Mouse (Mus musculus) G1E (cell line): ENCODE measurements around the gene Tbc1d16. TPM values are rescaled to one million over a fixed set of nuclear protein-coding genes. Genes with fewer than 3 reads are reported as not detected.

Experiments
- ATAC-seq: 2 replicates; pipeline ENCODE4 v1.8.0; 2016; ENCODE audit warnings: mild to moderate bottlenecking; ENCODE audit not compliant: insufficient number of reproducible peaks, poor library complexity, low FRiP score, severe bottlenecking; ENCODE audit errors: extremely low read depth
- DNase-seq: peaks from one replicate; pipeline ENCODE4 v3.0.0; 2012; ENCODE audit warnings: low spot score
- H3K27me3 ChIP-seq: 2 replicates; pipeline ENCODE4 v1.6.1; 2012; ENCODE audit warnings: mild to moderate bottlenecking, low read length, inconsistent platforms; ENCODE audit not compliant: insufficient read depth
- H3K36me3 ChIP-seq: replicated peaks from 2 replicates; pipeline ENCODE3; 2012; ENCODE audit warnings: mild to moderate bottlenecking, inconsistent platforms
- H3K4me1 ChIP-seq: 2 replicates; pipeline ENCODE4 v1.6.1; 2012; ENCODE audit warnings: low read depth, low read length, inconsistent platforms, mixed read lengths; ENCODE audit not compliant: insufficient read depth
- H3K4me3 ChIP-seq: 2 replicates; pipeline ENCODE4 v1.5.1; 2012; ENCODE audit warnings: low read depth, mild to moderate bottlenecking, inconsistent platforms, low read length, moderate library complexity, mixed read lengths
- H3K9me3 ChIP-seq: replicated peaks from 2 replicates; pipeline ENCODE4 v1.6.1; 2012; ENCODE audit warnings: inconsistent platforms
- CTCF ChIP-seq: IDR thresholded peaks from 2 replicates; pipeline ENCODE4 v1.5.1; 2012; ENCODE audit warnings: low read depth, low read length, inconsistent platforms, mixed read lengths
- GATA1 ChIP-seq: IDR thresholded peaks from 2 replicates; pipeline ENCODE4 v1.6.1; 2012; ENCODE audit warnings: borderline replicate concordance, low read length, inconsistent platforms, mixed read lengths
- GATA2 ChIP-seq: IDR thresholded peaks from 2 replicates; pipeline ENCODE4 v1.6.1; 2012; ENCODE audit warnings: low read depth, low read length, inconsistent platforms, borderline replicate concordance
- POLR2AphosphoS5 ChIP-seq: IDR thresholded peaks from 2 replicates; pipeline ENCODE4 v1.6.1; 2012; ENCODE audit warnings: low read depth, low read length, inconsistent platforms; ENCODE audit not compliant: insufficient replicate concordance
- TAL1 ChIP-seq: conservative IDR thresholded peaks from 2 replicates; pipeline ENCODE4 v1.6.1; 2012; ENCODE audit warnings: low read depth, low read length, inconsistent platforms, mixed read lengths
- polyA plus RNA-seq: library from polyadenylated mRNA; stranded (reverse); fragments of >175 nt; gene quantifications from 2 replicates; pipeline ENCODE4 v1.2.3, GENCODE M21; 2012
- total RNA-seq, 2 experiments: library from RNA; stranded (forward) in 1 of 2; stranded (reverse) in 1 of 2; fragments of 200-1000 nt in 1 of 2; fragments of >200 nt in 1 of 2; fragmentation: Nextera tagmentation in 1 of 2; gene quantifications; 2 replicates each; pipeline ENCODE4 v1.2.3; 2014 to 2017

Tbc1d16 gene
- total and polyA plus RNA-seq, 3 experiments, result 0.05 TPM; not detected in 2

GRCm38 (mm10) chr11:119125929-119126861 lies 102.1 kb downstream of the Tbc1d16 start:
- Histone ChIP-seq H3K36me3 (no peaks in the 10 kb centered on the region), H3K4me1 (no peaks in the 10 kb centered on the region), H3K9me3 (peaks cover 96% of the 10 kb centered on the region), H3K27me3 (no peaks in the 10 kb centered on the region; the same call in 1 of the 2 replicates), H3K4me3 (peak overlapping the region; percentile 24; the same call in 1 of the 2 replicates)
- TF ChIP-seq TAL1 (no peak), POLR2AphosphoS5 (no peak), CTCF (no peak), GATA2 (no peak), GATA1 (no peak)
- no peak for DNase-seq
- ATAC-seq, result no peak

GRCm38 (mm10) chr11:119124536-119124935 lies 103.8 kb downstream of the Tbc1d16 start:
- H3K9me3 ChIP-seq, result peaks cover 98% of the 10 kb centered on the region
- DNase-seq (no peak), ATAC-seq (no peak)
- H3K36me3 ChIP-seq, result no peaks in the 10 kb centered on the region
- H3K4me3 ChIP-seq, result no peak overlapping the region
- no peaks in the 10 kb centered on the region; the same call in 1 of the 2 replicates for H3K27me3 ChIP-seq
- TF ChIP-seq GATA2 (no peak), TAL1 (no peak), GATA1 (no peak), CTCF (no peak), POLR2AphosphoS5 (no peak)
- no peaks in the 10 kb centered on the region for H3K4me1 ChIP-seq

GRCm38 (mm10) chr11:119123522-119124319 lies 104.6 kb downstream of the Tbc1d16 start:
- DNase-seq (no peak), ATAC-seq (no peak)
- no peak for TF ChIP-seq TAL1
- no peak for TF ChIP-seq GATA1
- TF ChIP-seq POLR2AphosphoS5, result no peak
- no peak for TF ChIP-seq CTCF
- TF ChIP-seq GATA2, result no peak
- Histone ChIP-seq H3K27me3 (no peaks in the 10 kb centered on the region; the same call in 1 of the 2 replicates), H3K9me3 (peaks cover 98% of the 10 kb centered on the region), H3K4me1 (no peaks in the 10 kb centered on the region), H3K36me3 (no peaks in the 10 kb centered on the region), H3K4me3 (no peak overlapping the region)

- Histone ChIP-seq H3K27me3 (no peaks in the 10 kb centered on the region; the same call in 1 of the 2 replicates), H3K9me3 (peaks cover 97% of the 10 kb centered on the region), H3K4me3 (no peak overlapping the region), H3K36me3 (no peaks in the 10 kb centered on the region), H3K4me1 (no peaks in the 10 kb centered on the region)
- DNase-seq (no peak), ATAC-seq (no peak)
- TF ChIP-seq POLR2AphosphoS5 (no peak), GATA1 (no peak), GATA2 (no peak), TAL1 (no peak), CTCF (no peak)
Measured at GRCm38 (mm10) chr11:119122396-119122795, 105.9 kb downstream of the Tbc1d16 start.

GRCm38 (mm10) chr11:119118905-119119304 lies 109.4 kb downstream of the Tbc1d16 start:
- no peak for DNase-seq
- Histone ChIP-seq H3K4me1 (no peaks in the 10 kb centered on the region), H3K4me3 (no peak overlapping the region), H3K9me3 (peaks cover 86% of the 10 kb centered on the region), H3K27me3 (no peaks in the 10 kb centered on the region), H3K36me3 (no peaks in the 10 kb centered on the region)
- no peak for TF ChIP-seq POLR2AphosphoS5
- TF ChIP-seq CTCF, result no peak
- no peak for TF ChIP-seq GATA1
- no peak for TF ChIP-seq GATA2
- no peak for TF ChIP-seq TAL1
- no peak for ATAC-seq

GRCm38 (mm10) chr11:119117945-119118344 lies 110.4 kb downstream of the Tbc1d16 start:
- no peak for DNase-seq
- Histone ChIP-seq H3K4me3 (no peak overlapping the region), H3K4me1 (no peaks in the 10 kb centered on the region), H3K27me3 (no peaks in the 10 kb centered on the region), H3K9me3 (peaks cover 86% of the 10 kb centered on the region), H3K36me3 (no peaks in the 10 kb centered on the region)
- no peak for ATAC-seq
- TF ChIP-seq POLR2AphosphoS5 (no peak), CTCF (no peak), GATA1 (no peak), TAL1 (no peak), GATA2 (no peak)
